Mouse (Mus musculus): ENCODE measurements around the gene Pank4.

The Pank4 gene

DNA sequence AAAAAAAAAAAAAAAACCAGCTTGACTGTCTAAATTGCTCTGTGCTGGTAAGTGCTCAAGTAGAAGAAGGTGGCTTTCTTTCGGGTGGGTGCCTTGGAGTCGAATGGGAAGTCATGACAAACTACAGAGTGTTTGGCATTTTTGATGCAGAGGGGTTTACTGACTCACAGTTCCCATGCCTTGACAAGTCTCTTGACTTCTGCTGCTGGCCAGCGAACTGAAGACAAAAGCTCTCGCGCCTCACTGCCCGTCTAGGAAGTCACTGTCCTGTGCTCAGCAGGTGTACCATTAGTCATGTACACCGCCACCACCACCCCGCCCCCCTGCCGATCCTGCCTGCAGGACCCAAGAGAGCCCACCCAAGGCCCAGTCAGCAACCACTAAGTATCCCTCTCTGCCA is 7.3 kb upstream of the Pank4 start:
- Histone ChIP-seq H3K36me3 (ENCODE audit: control insufficient read depth, insufficient read depth, low read length, poor library complexity, severe bottlenecking) (no peaks in the 10 kb centered on the region), H3K27me3 (ENCODE audit: control insufficient read depth, insufficient read depth, low read length, poor library complexity, severe bottlenecking) (no peaks in the 10 kb centered on the region)
- DNase-seq (ENCODE audit: low read depth, low spot score), result peak; percentile 66

DNA sequence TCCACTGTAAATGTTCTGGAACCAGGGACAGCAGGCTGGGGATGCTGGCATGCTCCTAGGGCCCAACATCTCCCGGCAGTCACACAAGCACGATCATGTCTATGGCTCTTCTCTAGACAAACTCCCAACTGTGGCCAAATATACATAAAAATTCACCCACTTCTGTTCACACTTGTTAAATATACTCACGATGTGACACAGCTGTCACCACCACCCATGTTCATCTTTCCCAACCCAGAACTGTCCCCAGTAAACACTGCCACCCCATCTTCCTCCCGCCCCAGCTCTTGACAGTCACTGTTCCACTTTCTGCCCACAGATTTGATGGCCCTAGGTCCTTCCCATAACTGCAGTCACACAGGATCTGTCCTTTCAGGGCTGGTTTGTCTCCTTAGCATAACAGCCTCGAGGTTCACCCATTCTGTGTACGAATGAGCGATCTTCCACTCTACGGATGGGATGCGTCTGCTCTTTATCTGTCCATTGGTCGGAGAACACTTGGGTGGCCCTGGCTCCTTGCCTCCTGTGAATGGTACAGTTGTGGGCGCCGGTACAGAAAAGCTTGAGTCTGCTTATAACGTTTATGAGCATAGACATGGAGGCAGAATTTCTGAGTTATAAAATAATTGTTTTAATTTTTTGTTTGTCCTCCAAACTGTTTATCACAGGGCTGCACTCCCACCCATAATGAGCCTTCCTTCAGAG is 6.5 kb upstream of the Pank4 start:
- no peaks in the 10 kb centered on the region for H3K36me3 ChIP-seq (ENCODE audit: control insufficient read depth, insufficient read depth, low read length, poor library complexity, severe bottlenecking)
- H3K27me3 ChIP-seq (ENCODE audit: control insufficient read depth, insufficient read depth, low read length, poor library complexity, severe bottlenecking), result no peaks in the 10 kb centered on the region
- DNase-seq (ENCODE audit: low read depth, low spot score), result no peak

DNA sequence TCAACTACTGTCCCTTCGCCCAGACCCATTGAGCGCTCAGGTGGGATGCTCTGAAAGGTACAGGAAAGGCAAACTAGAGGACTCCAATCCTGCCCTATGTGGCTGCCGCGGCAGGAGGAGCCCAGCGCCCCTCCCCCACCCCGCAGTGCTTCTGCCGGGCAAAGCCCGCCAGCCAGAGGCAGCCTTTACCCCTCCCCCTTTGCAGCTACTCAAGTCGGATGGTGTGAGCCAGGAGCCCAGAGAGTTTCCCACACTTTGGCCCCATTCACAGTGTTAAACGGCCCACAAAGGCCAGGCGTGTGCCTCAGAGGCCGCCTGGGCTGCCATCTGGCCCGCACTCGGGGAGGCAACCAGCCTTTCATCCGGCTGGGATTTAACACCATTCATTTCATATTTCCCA is 5.8 kb upstream of the Pank4 start:
- Histone ChIP-seq H3K27me3 (ENCODE audit: control insufficient read depth, insufficient read depth, low read length, poor library complexity, severe bottlenecking) (no peaks in the 10 kb centered on the region), H3K36me3 (ENCODE audit: control insufficient read depth, insufficient read depth, low read length, poor library complexity, severe bottlenecking) (no peaks in the 10 kb centered on the region)
- no peak for DNase-seq (ENCODE audit: low read depth, low spot score)

DNA sequence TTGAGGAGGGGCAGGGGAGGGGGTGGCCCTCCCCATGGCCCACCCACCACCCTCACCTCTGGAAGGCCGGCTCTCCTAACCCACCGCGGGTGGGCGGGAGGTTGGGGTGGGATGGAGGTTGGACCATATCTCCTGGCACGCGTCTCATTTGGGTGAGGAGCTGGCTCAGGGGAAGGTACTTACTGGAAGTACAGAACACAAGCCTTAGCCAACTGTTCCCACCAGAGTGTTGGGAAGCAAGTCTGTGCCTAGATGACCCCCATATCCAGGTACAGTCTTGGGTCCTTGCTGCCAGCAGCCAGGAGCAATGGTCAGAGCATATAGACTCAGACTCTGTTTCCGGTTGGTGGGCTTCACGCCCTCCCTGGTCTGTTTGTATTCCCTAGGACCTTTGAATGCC is 5.3 kb upstream of the Pank4 start:
- H3K36me3 ChIP-seq (ENCODE audit: control insufficient read depth, insufficient read depth, low read length, poor library complexity, severe bottlenecking), result no peaks in the 10 kb centered on the region
- H3K27me3 ChIP-seq (ENCODE audit: control insufficient read depth, insufficient read depth, low read length, poor library complexity, severe bottlenecking), result no peaks in the 10 kb centered on the region
- no peak for DNase-seq (ENCODE audit: low read depth, low spot score)

DNA sequence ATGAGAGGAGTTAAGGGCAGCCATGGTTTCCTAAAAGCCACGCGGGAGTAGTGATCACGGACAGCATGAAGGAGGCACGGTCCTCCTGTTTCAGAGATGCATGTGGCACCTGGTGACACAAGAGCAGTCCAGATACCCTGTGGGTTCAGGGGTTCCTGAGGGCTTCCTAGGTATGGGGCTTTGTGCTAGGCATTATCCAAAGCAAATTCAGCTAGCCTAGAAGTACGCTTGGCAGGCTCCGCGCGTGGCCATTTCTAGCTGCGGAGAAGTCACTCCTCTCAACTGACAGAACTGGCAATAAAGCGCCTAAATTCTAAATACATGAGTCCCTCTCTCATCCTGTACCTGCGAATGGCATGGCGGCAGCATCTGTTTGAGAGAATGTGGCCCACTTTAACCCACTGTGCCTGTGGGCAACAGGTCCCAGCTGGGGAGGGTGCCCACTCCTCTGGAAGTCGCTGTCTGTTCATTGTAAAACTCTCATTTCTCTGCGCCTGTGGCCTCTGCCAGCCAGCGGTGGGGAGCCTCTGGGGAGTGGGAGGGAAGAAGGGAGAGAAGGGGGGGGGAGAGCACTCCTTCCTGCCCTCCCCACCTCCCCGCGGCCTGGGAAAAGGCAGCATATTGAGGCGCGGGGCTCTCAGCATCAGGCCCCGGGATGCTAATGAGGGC is 3.8 kb upstream of the Pank4 start:
- Histone ChIP-seq H3K36me3 (ENCODE audit: control insufficient read depth, insufficient read depth, low read length, poor library complexity, severe bottlenecking) (no peaks in the 10 kb centered on the region), H3K27me3 (ENCODE audit: control insufficient read depth, insufficient read depth, low read length, poor library complexity, severe bottlenecking) (no peaks in the 10 kb centered on the region)
- no peak for DNase-seq (ENCODE audit: low read depth, low spot score)

DNA sequence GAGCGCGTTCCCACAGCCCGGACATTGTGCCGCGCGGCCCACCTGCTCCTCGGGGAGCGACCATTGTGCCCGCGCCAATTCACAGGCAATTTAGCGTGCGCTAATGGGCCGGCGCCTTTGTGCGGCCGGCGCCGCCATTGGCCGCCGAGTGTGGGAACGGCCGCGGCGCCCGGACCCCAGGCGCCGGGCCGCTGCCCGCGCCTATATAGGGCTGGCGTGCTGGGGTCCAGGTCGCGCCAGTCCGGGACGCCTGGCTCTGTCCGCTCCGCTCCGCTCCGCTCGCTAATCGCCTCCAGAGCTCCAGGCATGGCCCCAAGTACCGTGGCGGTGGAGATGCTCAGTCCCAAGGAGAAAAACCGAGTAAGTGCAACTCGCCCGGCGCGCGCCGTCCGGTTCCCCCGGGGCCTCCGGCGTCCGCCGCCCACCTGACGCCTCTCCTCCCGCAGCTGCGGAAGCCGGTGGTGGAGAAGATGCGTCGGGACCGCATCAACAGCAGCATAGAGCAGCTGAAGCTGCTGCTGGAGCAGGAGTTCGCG is 3.2 kb upstream of the Pank4 start, which contains the start of gene Hes5:
Gene Hes5, plus strand, starts transcription at position 234 of the 536 bp plus-strand sequence.
- DNase-seq (ENCODE audit: low read depth, low spot score), result peak; percentile 41
- H3K27me3 ChIP-seq (ENCODE audit: control insufficient read depth, insufficient read depth, low read length, poor library complexity, severe bottlenecking), result no peaks in the 10 kb centered on the region
- no peaks in the 10 kb centered on the region for H3K36me3 ChIP-seq (ENCODE audit: control insufficient read depth, insufficient read depth, low read length, poor library complexity, severe bottlenecking)

DNA sequence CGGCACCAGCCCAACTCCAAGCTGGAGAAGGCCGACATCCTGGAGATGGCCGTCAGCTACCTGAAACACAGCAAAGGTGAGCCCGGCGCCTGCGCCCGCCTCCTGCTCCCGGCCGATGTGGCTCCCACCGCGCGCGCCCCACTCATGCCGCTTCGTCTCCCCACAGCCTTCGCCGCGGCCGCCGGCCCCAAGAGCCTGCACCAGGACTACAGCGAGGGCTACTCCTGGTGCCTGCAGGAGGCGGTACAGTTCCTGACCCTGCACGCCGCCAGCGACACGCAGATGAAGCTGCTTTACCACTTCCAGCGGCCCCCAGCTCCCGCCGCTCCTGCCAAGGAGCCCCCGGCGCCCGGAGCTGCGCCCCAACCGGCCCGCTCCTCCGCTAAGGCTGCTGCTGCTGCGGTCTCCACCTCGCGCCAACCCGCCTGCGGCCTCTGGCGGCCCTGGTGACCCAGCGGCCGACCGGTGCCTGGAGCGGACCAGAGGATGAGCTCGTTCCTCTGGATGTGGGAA is 2.6 kb upstream of the Pank4 start:
- peak; percentile 68 for DNase-seq (ENCODE audit: low read depth, low spot score)
- H3K36me3 ChIP-seq (ENCODE audit: control insufficient read depth, insufficient read depth, low read length, poor library complexity, severe bottlenecking), result no peaks in the 10 kb centered on the region
- no peaks in the 10 kb centered on the region for H3K27me3 ChIP-seq (ENCODE audit: control insufficient read depth, insufficient read depth, low read length, poor library complexity, severe bottlenecking)

DNA sequence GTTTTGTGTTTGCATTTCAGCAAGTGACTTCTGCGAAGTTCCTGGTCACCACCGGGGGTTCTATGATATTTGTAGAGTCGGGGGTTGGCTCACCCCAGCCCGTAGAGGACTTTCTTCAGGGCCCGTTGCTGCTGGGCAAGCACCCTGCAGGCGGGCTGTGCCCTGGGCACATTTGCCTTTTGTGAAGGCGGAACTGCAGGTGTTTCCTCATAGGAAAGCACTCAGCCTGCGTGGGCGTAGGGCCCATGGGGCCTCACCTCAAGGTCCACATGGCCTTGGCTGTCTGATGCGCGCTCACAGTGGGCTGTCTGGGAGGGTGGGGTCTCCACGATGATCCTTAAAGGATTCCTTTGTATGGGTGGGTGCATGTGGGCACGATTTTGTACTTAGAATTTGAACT is 2.0 kb upstream of the Pank4 start:
- H3K36me3 ChIP-seq (ENCODE audit: control insufficient read depth, insufficient read depth, low read length, poor library complexity, severe bottlenecking), result no peaks in the 10 kb centered on the region
- peak; percentile 91 for DNase-seq (ENCODE audit: low read depth, low spot score)
- H3K27me3 ChIP-seq (ENCODE audit: control insufficient read depth, insufficient read depth, low read length, poor library complexity, severe bottlenecking), result no peaks in the 10 kb centered on the region

DNA sequence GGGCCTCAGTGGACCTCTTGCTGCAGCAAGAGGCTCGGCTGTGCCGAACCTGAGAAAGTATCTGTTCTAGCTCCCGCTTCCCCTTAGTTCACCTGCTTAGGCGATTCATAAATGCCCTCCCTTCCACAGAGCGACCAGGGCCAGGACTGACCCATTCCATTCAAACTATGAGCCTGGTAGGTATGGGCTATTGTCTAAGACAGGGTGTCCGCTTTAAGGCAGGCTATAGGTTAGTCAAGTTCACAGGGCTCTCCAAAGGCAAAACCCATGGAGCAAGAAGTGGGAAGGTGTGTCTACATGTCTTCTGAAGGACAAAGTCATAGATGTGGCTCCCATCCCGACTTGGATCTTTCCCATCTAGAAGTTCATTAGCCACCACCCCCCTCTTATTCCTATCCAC is 1.2 kb upstream of the Pank4 start:
- no peaks in the 10 kb centered on the region for H3K36me3 ChIP-seq (ENCODE audit: control insufficient read depth, insufficient read depth, low read length, poor library complexity, severe bottlenecking)
- H3K27me3 ChIP-seq (ENCODE audit: control insufficient read depth, insufficient read depth, low read length, poor library complexity, severe bottlenecking), result no peaks in the 10 kb centered on the region
- DNase-seq (ENCODE audit: low read depth, low spot score), result no peak

DNA sequence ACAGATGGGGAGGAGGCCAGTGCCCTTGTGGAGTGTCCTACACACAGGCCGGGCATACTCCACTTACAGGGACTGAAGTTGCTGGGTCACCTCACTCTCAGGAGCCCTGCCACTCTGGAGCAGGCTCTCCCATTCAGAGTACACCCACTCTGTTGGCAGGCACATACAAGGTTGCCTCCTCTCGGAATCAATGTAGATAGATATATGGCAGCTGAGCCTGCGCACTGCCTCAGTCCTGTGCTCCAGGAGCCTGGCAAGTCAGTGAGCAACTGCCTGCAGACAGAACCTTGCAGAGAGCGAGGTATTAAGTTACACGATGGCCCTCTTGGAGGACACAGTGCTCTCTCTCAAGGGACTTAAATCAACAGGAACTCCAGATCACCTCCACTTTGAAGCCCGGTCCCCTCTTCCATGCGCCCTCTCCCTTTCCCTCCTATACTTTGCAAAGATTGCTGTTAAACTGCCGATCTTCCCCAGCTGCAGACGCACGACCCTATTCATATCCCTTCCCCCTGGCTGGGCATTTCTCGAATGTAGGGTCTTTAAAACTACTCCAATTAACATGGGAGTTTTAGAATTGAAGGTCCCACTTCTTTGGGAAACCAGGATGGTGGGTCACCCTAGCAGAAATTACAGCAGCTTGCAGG is 610 bp upstream of the Pank4 start:
- DNase-seq (ENCODE audit: low read depth, low spot score), result no peak
- Histone ChIP-seq H3K36me3 (ENCODE audit: control insufficient read depth, insufficient read depth, low read length, poor library complexity, severe bottlenecking) (no peaks in the 10 kb centered on the region), H3K27me3 (ENCODE audit: control insufficient read depth, insufficient read depth, low read length, poor library complexity, severe bottlenecking) (no peaks in the 10 kb centered on the region)

DNA sequence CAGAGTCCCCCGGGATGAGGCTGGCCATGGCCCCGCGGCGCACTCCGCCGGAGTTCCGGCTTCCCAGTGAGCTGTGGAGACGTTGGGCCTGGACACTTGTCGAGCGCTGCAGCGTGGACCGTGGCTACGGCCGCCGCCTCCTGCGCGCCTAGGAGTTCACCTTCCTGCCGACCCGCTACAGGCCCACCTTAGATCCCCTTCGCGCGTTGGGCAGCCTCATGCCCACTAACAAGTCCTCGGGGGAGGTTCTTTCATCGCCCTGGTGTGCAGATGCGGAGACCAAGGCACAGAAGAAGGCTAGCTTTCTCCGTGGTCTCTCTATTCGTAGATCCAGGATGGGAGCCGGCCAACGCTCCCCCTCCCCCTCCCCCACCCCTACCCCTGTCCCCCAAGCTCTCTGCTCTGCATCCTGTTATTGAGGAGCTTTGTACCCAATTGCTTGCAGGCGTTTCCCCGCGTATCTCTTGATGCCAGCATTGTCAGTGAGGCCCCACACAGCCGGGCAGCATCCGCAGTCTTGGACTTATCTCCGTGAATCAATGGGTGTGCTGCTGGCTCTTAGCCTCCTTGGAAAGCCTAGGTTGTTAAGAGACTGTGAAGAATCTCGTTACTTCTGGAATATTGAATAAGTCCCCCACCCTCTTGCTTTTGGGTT is 785 bp downstream of the Pank4 start:
- H3K36me3 ChIP-seq (ENCODE audit: control insufficient read depth, insufficient read depth, low read length, poor library complexity, severe bottlenecking), result peaks cover 2% of the 10 kb centered on the region; the same call in 1 of the 2 replicates
- no peak for DNase-seq (ENCODE audit: low read depth, low spot score)
- no peaks in the 10 kb centered on the region for H3K27me3 ChIP-seq (ENCODE audit: control insufficient read depth, insufficient read depth, low read length, poor library complexity, severe bottlenecking)

DNA sequence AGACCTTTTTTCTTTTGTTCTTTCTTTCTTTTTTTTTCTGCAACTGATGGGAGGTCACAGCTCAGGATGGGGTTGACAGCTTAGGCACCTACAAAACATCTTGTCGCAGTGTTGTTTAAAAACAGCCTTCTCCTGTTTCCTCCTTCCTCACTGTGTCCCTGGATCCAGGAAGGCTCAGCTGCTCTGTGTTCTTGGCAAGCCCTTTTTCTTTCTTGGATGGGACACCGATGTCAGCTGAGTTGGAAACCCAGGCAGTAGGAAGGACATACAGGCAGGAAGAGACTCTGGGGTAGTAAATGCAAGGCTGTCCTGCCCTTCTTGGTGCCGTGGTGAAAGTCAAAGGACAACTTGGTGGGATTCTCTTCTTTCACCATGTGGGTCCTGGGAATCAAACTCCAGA is 1.9 kb downstream of the Pank4 start:
- no peak for DNase-seq (ENCODE audit: low read depth, low spot score)
- Histone ChIP-seq H3K36me3 (ENCODE audit: control insufficient read depth, insufficient read depth, low read length, poor library complexity, severe bottlenecking) (peaks cover 7% of the 10 kb centered on the region), H3K27me3 (ENCODE audit: control insufficient read depth, insufficient read depth, low read length, poor library complexity, severe bottlenecking) (no peaks in the 10 kb centered on the region)

DNA sequence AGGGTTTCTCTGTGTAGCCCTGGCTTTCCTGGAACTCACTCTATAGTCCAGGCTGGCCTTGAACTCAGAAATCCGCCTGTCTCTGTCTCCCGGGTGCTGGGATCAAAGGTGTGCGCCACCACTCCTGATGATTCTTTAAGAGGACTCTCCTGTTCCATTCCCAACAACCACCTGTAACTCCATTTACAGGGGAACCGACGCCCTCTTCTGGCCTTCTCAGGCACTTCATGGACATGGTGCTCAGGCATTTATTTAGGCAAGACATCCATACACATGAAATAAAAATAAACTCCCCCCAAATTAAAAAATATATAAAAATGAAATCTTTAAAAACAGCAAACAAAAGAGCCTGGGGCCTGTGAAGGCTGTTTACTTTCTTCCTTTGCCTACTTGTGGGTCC is 3.2 kb downstream of the Pank4 start:
- DNase-seq (ENCODE audit: low read depth, low spot score), result peak; percentile 68
- H3K27me3 ChIP-seq (ENCODE audit: control insufficient read depth, insufficient read depth, low read length, poor library complexity, severe bottlenecking), result no peaks in the 10 kb centered on the region

DNA sequence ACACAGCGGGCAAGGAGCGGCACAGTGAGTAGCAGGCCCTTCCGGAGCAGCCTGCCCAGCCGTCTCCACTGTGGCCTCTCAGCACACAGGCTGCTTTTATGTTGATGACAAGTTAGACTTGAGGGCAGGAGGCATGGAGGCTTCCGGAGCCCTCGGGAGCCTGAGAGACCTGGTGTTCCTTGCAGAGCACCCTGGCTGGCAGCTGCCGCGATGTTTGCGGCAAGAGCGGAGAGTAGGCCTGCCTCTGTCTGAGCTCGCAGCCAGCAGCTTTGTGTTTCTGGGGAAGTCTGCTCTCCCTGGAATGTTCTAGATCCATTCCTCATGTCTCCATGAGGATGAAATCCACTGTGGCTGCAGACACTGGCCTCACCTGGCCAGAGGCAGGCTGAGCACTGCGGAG is 8.6 kb downstream of the Pank4 start:
- peaks cover 20% of the 10 kb centered on the region for H3K36me3 ChIP-seq (ENCODE audit: control insufficient read depth, insufficient read depth, low read length, poor library complexity, severe bottlenecking)
- no peak for DNase-seq (ENCODE audit: low read depth, low spot score)

More for the DNA sequence above, 3.2 kb downstream of the Pank4 start:
- peaks cover 11% of the 10 kb centered on the region for H3K36me3 ChIP-seq (ENCODE audit: control insufficient read depth, insufficient read depth, low read length, poor library complexity, severe bottlenecking)

More for the DNA sequence above, 8.6 kb downstream of the Pank4 start:
- no peaks in the 10 kb centered on the region for H3K27me3 ChIP-seq (ENCODE audit: control insufficient read depth, insufficient read depth, low read length, poor library complexity, severe bottlenecking)
